Mouse (Mus musculus): Measurements from ENCODE around the gene Stk39. TPM values are rescaled to one million over a fixed set of nuclear protein-coding genes. Genes with fewer than 3 reads are reported as not detected.
A peak's percentile ranks its signal among the peaks of the same experiment; 100 is the strongest.

The Stk39 gene
- polyA plus RNA-seq, 1 experiment from 2014 or later = 16.9 TPM

- Histone ChIP-seq H3K4me1 (no peaks in the 10 kb centered on the region), H3K9me3 (no peaks in the 10 kb centered on the region), H3K4me3 (no peak overlapping the region), H3K36me3 (no peaks in the 10 kb centered on the region), H3K9ac (no peak overlapping the region), H3K27ac (no peak overlapping the region), H3K27me3 (no peaks in the 10 kb centered on the region), H3K4me2 (no peak overlapping the region)
- no peak for ATAC-seq (ENCODE audit: insufficient number of reproducible peaks, insufficient read depth, low FRiP score, low TSS enrichment, low read depth)
- WGBS = 94% methylated on average over 7 of the region's 7 CpGs
These were observed 52.9 kb downstream of the Stk39 start for GRCm38 (mm10) chr2:68419165-68419564.

- no peaks in the 10 kb centered on the region for H3K27me3 ChIP-seq
- H3K4me2 ChIP-seq = no peak overlapping the region
- no peaks in the 10 kb centered on the region for H3K36me3 ChIP-seq
- H3K9me3 ChIP-seq = no peaks in the 10 kb centered on the region
- no peak overlapping the region for H3K9ac ChIP-seq
- no peak overlapping the region for H3K27ac ChIP-seq
- 95% methylated on average over 5 of the region's 5 CpGs for WGBS
- no peak overlapping the region for H3K4me3 ChIP-seq
- no peaks in the 10 kb centered on the region for H3K4me1 ChIP-seq
- ATAC-seq (ENCODE audit: insufficient number of reproducible peaks, insufficient read depth, low FRiP score, low TSS enrichment, low read depth) = no peak
These were observed 55.0 kb downstream of the Stk39 start for GRCm38 (mm10) chr2:68417081-68417480.

- no peak for ATAC-seq (ENCODE audit: insufficient number of reproducible peaks, insufficient read depth, low FRiP score, low TSS enrichment, low read depth)
- Histone ChIP-seq H3K27ac (no peak overlapping the region), H3K4me1 (peaks cover 9% of the 10 kb centered on the region; the same call in 1 of the 2 replicates), H3K4me2 (no peak overlapping the region), H3K36me3 (no peaks in the 10 kb centered on the region), H3K9me3 (no peaks in the 10 kb centered on the region), H3K9ac (no peak overlapping the region), H3K4me3 (no peak overlapping the region), H3K27me3 (no peaks in the 10 kb centered on the region)
- WGBS = 87% methylated on average over 6 of the region's 6 CpGs
These were observed 56.4 kb downstream of the Stk39 start for GRCm38 (mm10) chr2:68415691-68416090.

GRCm38 (mm10) chr2:68412149-68412548 lies 59.9 kb downstream of the Stk39 start:
- no peaks in the 10 kb centered on the region for H3K36me3 ChIP-seq
- no peak overlapping the region for H3K4me3 ChIP-seq
- peaks cover 15% of the 10 kb centered on the region for H3K4me1 ChIP-seq
- H3K27ac ChIP-seq = no peak overlapping the region
- H3K27me3 ChIP-seq = no peaks in the 10 kb centered on the region
- no peaks in the 10 kb centered on the region for H3K9me3 ChIP-seq
- ATAC-seq (ENCODE audit: insufficient number of reproducible peaks, insufficient read depth, low FRiP score, low TSS enrichment, low read depth) = no peak
- H3K9ac ChIP-seq = no peak overlapping the region
- H3K4me2 ChIP-seq = no peak overlapping the region
- WGBS = 85% methylated on average over 5 of the region's 5 CpGs

- 86% methylated on average over 8 of the region's 8 CpGs for WGBS
- Histone ChIP-seq H3K36me3 (no peaks in the 10 kb centered on the region), H3K27me3 (no peaks in the 10 kb centered on the region), H3K4me3 (no peak overlapping the region), H3K4me1 (peaks cover 21% of the 10 kb centered on the region), H3K27ac (no peak overlapping the region), H3K4me2 (no peak overlapping the region), H3K9ac (no peak overlapping the region), H3K9me3 (no peaks in the 10 kb centered on the region)
- ATAC-seq (ENCODE audit: insufficient number of reproducible peaks, insufficient read depth, low FRiP score, low TSS enrichment, low read depth) = no peak
These were observed 60.9 kb downstream of the Stk39 start for GRCm38 (mm10) chr2:68411201-68411600.

- 0 out of 2 replicates have a peak, but pooled peaks have one; percentile 22 for ATAC-seq (ENCODE audit: insufficient number of reproducible peaks, insufficient read depth, low FRiP score, low TSS enrichment, low read depth)
- Histone ChIP-seq H3K27me3 (no peaks in the 10 kb centered on the region), H3K9ac (no peak overlapping the region), H3K27ac (no peak overlapping the region), H3K4me2 (no peak overlapping the region), H3K36me3 (no peaks in the 10 kb centered on the region), H3K4me3 (no peak overlapping the region), H3K9me3 (no peaks in the 10 kb centered on the region), H3K4me1 (peaks cover 33% of the 10 kb centered on the region)
- 86% methylated on average over 12 of the region's 12 CpGs for WGBS
These were observed 62.3 kb downstream of the Stk39 start for GRCm38 (mm10) chr2:68409640-68410215.

- no peak overlapping the region for H3K27ac ChIP-seq
- no peak overlapping the region for H3K9ac ChIP-seq
- H3K4me2 ChIP-seq = no peak overlapping the region
- no peaks in the 10 kb centered on the region for H3K36me3 ChIP-seq
- no peaks in the 10 kb centered on the region for H3K9me3 ChIP-seq
- ATAC-seq (ENCODE audit: insufficient number of reproducible peaks, insufficient read depth, low FRiP score, low TSS enrichment, low read depth) = no peak
- 74% methylated on average over 17 of the region's 17 CpGs for WGBS
- no peak overlapping the region for H3K4me3 ChIP-seq
- no peaks in the 10 kb centered on the region for H3K27me3 ChIP-seq
- peaks cover 38% of the 10 kb centered on the region for H3K4me1 ChIP-seq
These were observed 63.6 kb downstream of the Stk39 start for GRCm38 (mm10) chr2:68408271-68408980.

- H3K27me3 ChIP-seq = no peaks in the 10 kb centered on the region
- peaks cover 38% of the 10 kb centered on the region for H3K4me1 ChIP-seq
- H3K27ac ChIP-seq = peak overlapping the region; percentile 68; the same call in 1 of the 2 replicates
- no peak for ATAC-seq (ENCODE audit: insufficient number of reproducible peaks, insufficient read depth, low FRiP score, low TSS enrichment, low read depth)
- H3K36me3 ChIP-seq = no peaks in the 10 kb centered on the region
- no peak overlapping the region for H3K4me3 ChIP-seq
- no peaks in the 10 kb centered on the region for H3K9me3 ChIP-seq
- H3K4me2 ChIP-seq = no peak overlapping the region
- no peak overlapping the region for H3K9ac ChIP-seq
- WGBS = 49% methylated on average over 12 of the region's 12 CpGs
These were observed 64.7 kb downstream of the Stk39 start for GRCm38 (mm10) chr2:68407179-68407950.

GRCm38 (mm10) chr2:68406571-68407074 lies 65.4 kb downstream of the Stk39 start:
- no peaks in the 10 kb centered on the region for H3K27me3 ChIP-seq
- peak overlapping the region; percentile 35 for H3K4me2 ChIP-seq
- peak; percentile 53; the same call in 1 of the 2 replicates for ATAC-seq (ENCODE audit: insufficient number of reproducible peaks, insufficient read depth, low FRiP score, low TSS enrichment, low read depth)
- peaks cover 38% of the 10 kb centered on the region for H3K4me1 ChIP-seq
- no peak overlapping the region for H3K4me3 ChIP-seq
- H3K9ac ChIP-seq = no peak overlapping the region
- no peaks in the 10 kb centered on the region for H3K36me3 ChIP-seq
- no peaks in the 10 kb centered on the region for H3K9me3 ChIP-seq
- WGBS = 18% methylated on average over 12 of the region's 12 CpGs
- H3K27ac ChIP-seq = peak overlapping the region; percentile 68

- no peaks in the 10 kb centered on the region for H3K27me3 ChIP-seq
- peaks cover 30% of the 10 kb centered on the region for H3K4me1 ChIP-seq
- peak overlapping the region; percentile 62 for H3K27ac ChIP-seq
- ATAC-seq (ENCODE audit: insufficient number of reproducible peaks, insufficient read depth, low FRiP score, low TSS enrichment, low read depth) = no peak
- peak overlapping the region; percentile 13 for H3K4me3 ChIP-seq
- peak overlapping the region; percentile 36; the same call in 1 of the 2 replicates for H3K9ac ChIP-seq
- 23% methylated on average over 16 of the region's 16 CpGs for WGBS
- no peaks in the 10 kb centered on the region for H3K9me3 ChIP-seq
- peak overlapping the region; percentile 57 for H3K4me2 ChIP-seq
- H3K36me3 ChIP-seq = no peaks in the 10 kb centered on the region
These were observed 66.8 kb downstream of the Stk39 start for GRCm38 (mm10) chr2:68405163-68405715.

Data from embryonic facial prominence, embryonic 13.5 days (tissue).